Mouse (Mus musculus): ENCODE data around the gene Cap2.

- TF ChIP-seq CTCF (conservative IDR thresholded peaks at IDR 0.05; ENCODE audit: low read length) (no peak), POU5F1 (IDR thresholded peaks at IDR 0.05; ENCODE audit: borderline replicate concordance, low read length) (no peak)
These were observed 151.0 kb downstream of the Cap2 start for GRCm38 (mm10) chr13:46652671-46653070.

Measured in E14TG2a.4 (cell line).